Mouse (Mus musculus) duodenum, adult 2 months (tissue): ENCODE results near the gene Rag2. TPM values are rescaled to one million over a fixed set of nuclear protein-coding genes. Genes with fewer than 3 reads are reported as not detected.

Experiments used
- polyA plus RNA-seq: library from polyadenylated mRNA; depleted of rRNA; stranded (reverse); fragments of >200 nt; gene quantifications from 2 replicates; pipeline ENCODE4 v1.2.3, GENCODE M21; 2012; ENCODE audit warnings: low replicate concordance; rRNA removed

Rag2 gene
- polyA plus RNA-seq: not detected in 2 replicates

DNA sequence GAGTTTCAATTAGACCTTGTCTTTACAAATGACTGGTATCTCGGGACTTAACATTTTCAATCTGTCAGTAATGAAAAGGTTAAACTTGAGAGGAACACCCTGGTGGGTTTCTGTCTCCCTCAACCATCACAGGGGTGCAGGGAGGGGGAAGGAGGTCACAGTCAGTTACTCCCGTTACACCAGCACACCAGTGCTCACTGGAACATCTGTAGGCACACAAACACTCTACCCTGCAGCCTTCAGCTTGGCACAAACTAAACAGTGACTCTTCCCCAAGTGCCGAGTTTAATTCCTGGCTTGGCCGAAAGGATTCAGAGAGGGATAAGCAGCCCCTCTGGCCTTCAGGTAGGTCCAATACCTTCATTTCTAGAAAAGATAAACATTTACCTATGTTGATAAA, at the start of gene Rag2:
TSS of gene Rag2 (plus strand) at position 193 of the 400 bp plus-strand sequence.

DNA sequence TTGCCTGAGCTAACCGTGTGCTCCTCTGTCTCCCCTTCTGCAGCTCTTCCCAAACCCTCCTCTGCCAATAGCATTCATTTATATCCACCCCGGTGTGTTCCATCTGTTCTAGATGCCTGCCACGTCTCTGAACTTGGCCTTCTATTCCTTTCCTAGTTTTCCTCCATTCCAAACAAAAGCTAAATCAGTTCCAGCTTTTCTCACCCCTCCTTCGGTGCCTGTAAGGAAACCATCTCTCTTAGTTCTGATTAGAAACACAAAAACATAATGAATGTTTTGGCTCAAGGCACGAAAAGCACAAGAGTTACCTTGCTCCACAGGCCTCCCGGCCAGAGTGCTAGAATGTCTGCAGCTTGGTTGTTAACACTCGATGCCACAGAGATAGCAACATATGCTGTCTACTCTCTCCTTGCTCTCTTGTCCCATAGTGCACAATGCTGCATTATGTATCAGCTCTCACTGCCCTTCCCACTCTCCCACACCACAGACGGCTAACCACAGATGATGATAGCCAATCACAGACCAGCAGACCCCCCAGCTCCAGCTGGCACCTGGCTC, 24.7 kb downstream of the Rag2 start, which contains the start of the genes Rag1 and B230118H07Rik:
TSS of gene Rag1 (minus strand) at position 388 of the 558 bp plus-strand sequence.
TSS of gene B230118H07Rik (minus strand) at position 419 of the 558 bp plus-strand sequence.

DNA sequence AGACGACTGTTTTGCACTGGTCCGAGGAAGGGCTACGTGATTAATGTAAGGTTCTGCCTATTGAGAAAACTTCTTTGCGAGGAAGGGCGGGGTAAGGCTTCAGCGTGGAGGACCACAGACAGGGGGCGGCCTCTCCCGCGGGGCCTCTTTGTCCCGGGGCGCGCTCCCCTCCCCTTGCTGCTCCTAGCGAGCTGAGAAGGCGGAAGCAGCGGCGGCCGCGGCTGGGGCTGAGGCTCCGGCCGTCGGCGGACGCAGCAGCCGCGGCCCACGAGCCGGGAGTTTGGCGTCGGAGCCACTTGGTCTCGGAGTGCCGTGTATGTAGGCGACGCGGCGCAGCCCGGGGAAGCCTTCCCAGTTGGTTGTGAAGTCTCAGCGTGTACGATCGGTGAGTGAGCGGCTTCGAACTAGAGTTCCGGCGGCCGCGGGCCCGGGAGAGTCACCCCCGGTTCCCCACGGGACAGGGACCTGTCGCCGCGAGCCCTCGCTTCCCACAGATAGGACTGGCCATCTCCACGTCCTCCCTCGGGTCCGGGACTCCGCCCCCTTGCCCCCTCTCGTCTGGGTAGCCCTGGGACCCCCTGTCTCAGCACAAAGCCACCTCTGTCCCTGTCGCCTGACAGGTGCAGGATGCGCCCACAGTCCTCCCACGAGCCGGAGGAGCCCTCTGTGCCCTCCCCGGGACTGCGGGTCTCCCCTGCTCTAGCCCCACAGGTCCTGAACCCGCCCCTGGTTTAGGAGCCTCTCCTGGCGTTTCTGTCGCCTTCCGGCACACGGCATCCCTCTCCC, 53.9 kb downstream of the Rag2 start, which contains the start of gene Traf6:
TSS of gene Traf6 (plus strand) at position 194 of the 786 bp plus-strand sequence.

Other genes with a start within 250 kb of the Rag2 start
- not detected in 2 replicates for gene Rag1, start 24.8 kb downstream of the Rag2 start, polyA plus RNA-seq
- 0.09 TPM in 1 of 2 replicates, not detected in the other for gene B230118H07Rik, start 24.8 kb downstream of the Rag2 start, polyA plus RNA-seq
- 2.4 and 2.8 TPM in 2 replicates for gene Traf6, start 53.7 kb downstream of the Rag2 start, polyA plus RNA-seq